Mouse (Mus musculus) limb, embryonic 13.5 days (tissue): Measurements from ENCODE around the gene Hells. TPM values are rescaled to one million over a fixed set of nuclear protein-coding genes. Genes with fewer than 3 reads are reported as not detected.

ENCODE experiments used
- ATAC-seq: fragments of 200-750 bp; cut with Nextera tagmentation; 2 replicates; pipeline ENCODE4 v1.8.0; 2017; ENCODE audit warnings: low read depth, moderate number of reproducible peaks, moderate TSS enrichment; ENCODE audit not compliant: low FRiP score
- H3K27ac ChIP-seq: fragments of 300-500 bp; sonication (generic); 2 replicates; pipeline ENCODE4 v1.5.1; 2015; ENCODE audit warnings: inconsistent platforms, mild to moderate bottlenecking, moderate library complexity
- H3K27me3 ChIP-seq: fragments of 300-500 bp; sonication (generic); 2 replicates; pipeline ENCODE4 v1.6.1; 2015; ENCODE audit warnings: mild to moderate bottlenecking, inconsistent platforms
- H3K36me3 ChIP-seq: fragments of 300-500 bp; sonication (generic); 2 replicates; pipeline ENCODE4 v1.6.1; 2015; ENCODE audit warnings: inconsistent platforms, mild to moderate bottlenecking, moderate library complexity
- H3K4me1 ChIP-seq: fragments of 300-500 bp; sonication (generic); 2 replicates; pipeline ENCODE4 v1.6.1; 2015; ENCODE audit warnings: inconsistent platforms
- H3K4me2 ChIP-seq: fragments of 300-500 bp; sonication (generic); replicated peaks from 2 replicates; pipeline ENCODE4 v1.6.1; 2015; ENCODE audit warnings: inconsistent platforms, mild to moderate bottlenecking, moderate library complexity
- H3K4me3 ChIP-seq: fragments of 300-500 bp; sonication (generic); 2 replicates; pipeline ENCODE4 v1.5.1; 2015; ENCODE audit warnings: moderate library complexity, mild to moderate bottlenecking, inconsistent platforms
- H3K9ac ChIP-seq: fragments of 300-500 bp; sonication (generic); 2 replicates; pipeline ENCODE4 v1.6.1; 2015; ENCODE audit warnings: mild to moderate bottlenecking, inconsistent platforms
- H3K9me3 ChIP-seq: fragments of 300-500 bp; sonication (generic); 2 replicates; pipeline ENCODE4 v1.6.1; 2016; ENCODE audit warnings: inconsistent platforms
- WGBS: fragments of 180-500 bp; shearing (Covaris S2); methylation state at CpG from one replicate; pipeline ENCODE4 v1.1.7; 2015; 5-methylcytosine and 5-hydroxymethylcytosine counted together
- polyA plus RNA-seq: library from polyadenylated mRNA; unstranded; fragments of >200 nt; fragmentation: Nextera tagmentation; extraction: Ambion mirVana; gene quantifications from 2 replicates; pipeline ENCODE4 v1.2.1, GENCODE M21; 2015

Hells gene
- 46.5 and 47.4 TPM in 2 replicates for polyA plus RNA-seq

GRCm38 (mm10) chr19:38930788-38931565 lies at the start of gene Hells:
Gene Hells (plus strand): TSS chr19:38930915.
- Histone ChIP-seq H3K27me3 (no peaks in the 10 kb centered on the region), H3K36me3 (peaks cover 13% of the 10 kb centered on the region), H3K4me2 (peak within 1 kb of the TSS; percentile 76), H3K9ac (peak within 1 kb of the TSS; percentile 95), H3K9me3 (no peaks in the 10 kb centered on the region), H3K27ac (peak within 1 kb of the TSS; percentile 85), H3K4me3 (peak within 1 kb of the TSS; percentile 91), H3K4me1 (peaks cover 20% of the 10 kb centered on the region)
- peak; percentile 89 for ATAC-seq
- under 1% methylated on average over 76 of the region's 76 CpGs for WGBS

- Histone ChIP-seq H3K36me3 (peaks cover 8% of the 10 kb centered on the region), H3K4me1 (no peaks in the 10 kb centered on the region), H3K4me2 (no peak overlapping the region), H3K9ac (no peak overlapping the region), H3K9me3 (no peaks in the 10 kb centered on the region), H3K27me3 (no peaks in the 10 kb centered on the region), H3K27ac (no peak overlapping the region), H3K4me3 (no peak overlapping the region)
- no peak for ATAC-seq
- WGBS, result 76% methylated on average over 12 of the region's 12 CpGs
Observed at GRCm38 (mm10) chr19:38901146-38902135, 29.3 kb upstream of the Hells start.

- H3K4me2 ChIP-seq, result no peak overlapping the region
- H3K27ac ChIP-seq, result no peak overlapping the region
- peaks cover 8% of the 10 kb centered on the region for H3K36me3 ChIP-seq
- no peaks in the 10 kb centered on the region for H3K4me1 ChIP-seq
- WGBS, result 88% methylated on average over 5 of the region's 5 CpGs
- no peak for ATAC-seq
- no peaks in the 10 kb centered on the region for H3K27me3 ChIP-seq
- no peak overlapping the region for H3K4me3 ChIP-seq
- no peak overlapping the region for H3K9ac ChIP-seq
- no peaks in the 10 kb centered on the region for H3K9me3 ChIP-seq
Observed at GRCm38 (mm10) chr19:38902501-38902900, 28.2 kb upstream of the Hells start.

- H3K9ac ChIP-seq, result no peak overlapping the region
- ATAC-seq, result no peak
- H3K36me3 ChIP-seq, result peaks cover 22% of the 10 kb centered on the region
- H3K4me3 ChIP-seq, result no peak overlapping the region
- H3K9me3 ChIP-seq, result no peaks in the 10 kb centered on the region
- no peaks in the 10 kb centered on the region for H3K4me1 ChIP-seq
- 93% methylated on average over 9 of the region's 9 CpGs for WGBS
- H3K27me3 ChIP-seq, result no peaks in the 10 kb centered on the region
- no peak overlapping the region for H3K27ac ChIP-seq
- no peak overlapping the region for H3K4me2 ChIP-seq
Observed at GRCm38 (mm10) chr19:38913786-38914185, 16.9 kb upstream of the Hells start.

GRCm38 (mm10) chr19:38914926-38915325 lies 15.8 kb upstream of the Hells start:
- Histone ChIP-seq H3K4me3 (no peak overlapping the region), H3K4me2 (no peak overlapping the region), H3K27me3 (no peaks in the 10 kb centered on the region), H3K27ac (no peak overlapping the region), H3K9ac (no peak overlapping the region), H3K9me3 (no peaks in the 10 kb centered on the region), H3K36me3 (peaks cover 25% of the 10 kb centered on the region), H3K4me1 (no peaks in the 10 kb centered on the region)
- no peak for ATAC-seq
- 93% methylated on average over 15 of the region's 15 CpGs for WGBS

GRCm38 (mm10) chr19:38915677-38916076 lies 15.0 kb upstream of the Hells start:
- H3K27me3 ChIP-seq, result no peaks in the 10 kb centered on the region
- H3K27ac ChIP-seq, result no peak overlapping the region
- no peak for ATAC-seq
- no peak overlapping the region for H3K4me3 ChIP-seq
- no peaks in the 10 kb centered on the region for H3K4me1 ChIP-seq
- no peaks in the 10 kb centered on the region for H3K9me3 ChIP-seq
- peaks cover 25% of the 10 kb centered on the region for H3K36me3 ChIP-seq
- no peak overlapping the region for H3K9ac ChIP-seq
- H3K4me2 ChIP-seq, result no peak overlapping the region
- WGBS, result 45% methylated on average over 3 of the region's 3 CpGs

GRCm38 (mm10) chr19:38928481-38929158 lies 2.1 kb upstream of the Hells start:
- WGBS, result 96% methylated on average over 11 of the region's 11 CpGs
- no peak for ATAC-seq

GRCm38 (mm10) chr19:38929471-38930251 lies 1.1 kb upstream of the Hells start:
- 70% methylated on average over 13 of the region's 13 CpGs for WGBS
- H3K27ac ChIP-seq, result no peak overlapping the region
- peak overlapping the region; percentile 95 for H3K9ac ChIP-seq
- H3K27me3 ChIP-seq, result no peaks in the 10 kb centered on the region
- H3K4me2 ChIP-seq, result peak overlapping the region; percentile 76
- peak overlapping the region; percentile 91 for H3K4me3 ChIP-seq
- H3K36me3 ChIP-seq, result peaks cover 9% of the 10 kb centered on the region
- ATAC-seq, result no peak
- H3K9me3 ChIP-seq, result no peaks in the 10 kb centered on the region
- peaks cover 20% of the 10 kb centered on the region for H3K4me1 ChIP-seq

More at GRCm38 (mm10) chr19:38928481-38929158, 2.1 kb upstream of the Hells start:
- Histone ChIP-seq H3K4me3 (no peak overlapping the region), H3K9ac (no peak overlapping the region), H3K4me1 (peaks cover 20% of the 10 kb centered on the region), H3K4me2 (no peak overlapping the region), H3K36me3 (no peaks in the 10 kb centered on the region), H3K27me3 (no peaks in the 10 kb centered on the region), H3K27ac (no peak overlapping the region), H3K9me3 (no peaks in the 10 kb centered on the region)

- 3% methylated on average over 23 of the region's 23 CpGs for WGBS
Observed at GRCm38 (mm10) chr19:38930252-38930787, 395 bp upstream of the Hells start.

GRCm38 (mm10) chr19:38931566-38931890 lies 813 bp downstream of the Hells start:
- no peaks in the 10 kb centered on the region for H3K27me3 ChIP-seq
- peak overlapping the region; percentile 76 for H3K4me2 ChIP-seq
- H3K4me1 ChIP-seq, result peaks cover 20% of the 10 kb centered on the region
- H3K9me3 ChIP-seq, result no peaks in the 10 kb centered on the region
- WGBS, result 0% methylated on average over 6 of the region's 6 CpGs
- H3K4me3 ChIP-seq, result peak overlapping the region; percentile 91
- no peak for ATAC-seq
- H3K27ac ChIP-seq, result peak overlapping the region; percentile 85; the same call in 1 of the 2 replicates
- H3K36me3 ChIP-seq, result peaks cover 16% of the 10 kb centered on the region
- peak overlapping the region; percentile 95 for H3K9ac ChIP-seq

More at GRCm38 (mm10) chr19:38930252-38930787, 395 bp upstream of the Hells start:
- Histone ChIP-seq H3K27ac (peak overlapping the region; percentile 85), H3K4me3 (peak overlapping the region; percentile 91), H3K4me1 (peaks cover 20% of the 10 kb centered on the region), H3K9ac (peak overlapping the region; percentile 95), H3K9me3 (no peaks in the 10 kb centered on the region), H3K27me3 (no peaks in the 10 kb centered on the region), H3K36me3 (peaks cover 11% of the 10 kb centered on the region), H3K4me2 (peak overlapping the region; percentile 76)
- 0 out of 2 replicates have a peak, but pooled peaks have one; percentile 17 for ATAC-seq
